Mouse (Mus musculus) liver, embryonic 14.5 days (tissue): Measurements from ENCODE around the gene Gzma.

Experiments used
- CTCF ChIP-seq: IDR thresholded peaks from 2 replicates; pipeline ENCODE4 v1.5.1; 2016; ENCODE audit warnings: antibody characterized with exemption, low read depth, control low read depth
- EP300 ChIP-seq: IDR thresholded peaks from 2 replicates; pipeline ENCODE4 v1.6.1; 2016; ENCODE audit warnings: antibody characterized with exemption, low read depth

DNA sequence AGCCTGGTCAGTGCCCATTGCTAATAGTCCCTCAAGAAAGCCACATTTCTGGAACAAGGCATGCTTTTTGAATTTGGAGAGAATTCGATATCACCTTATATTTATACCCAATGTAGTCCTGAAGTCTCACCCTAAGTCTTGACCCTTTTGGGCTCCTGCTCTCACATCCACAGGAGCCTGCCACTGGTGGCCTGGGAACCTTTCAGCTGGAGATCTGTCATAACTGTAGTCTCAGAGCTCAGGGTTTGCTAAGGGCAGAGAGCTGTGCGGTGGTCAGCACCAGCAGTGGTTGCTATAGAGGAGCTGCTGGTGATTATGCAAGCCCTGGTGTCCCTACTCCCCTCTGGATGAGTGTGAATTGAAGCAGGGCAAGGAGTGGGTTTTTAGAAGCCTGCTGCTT, 2.4 kb downstream of the Gzma start:
- TF ChIP-seq CTCF, result no peak
- no peak for TF ChIP-seq EP300
